ENCODE assay signal across 20 mouse cellular contexts in the genomic region with DNA sequence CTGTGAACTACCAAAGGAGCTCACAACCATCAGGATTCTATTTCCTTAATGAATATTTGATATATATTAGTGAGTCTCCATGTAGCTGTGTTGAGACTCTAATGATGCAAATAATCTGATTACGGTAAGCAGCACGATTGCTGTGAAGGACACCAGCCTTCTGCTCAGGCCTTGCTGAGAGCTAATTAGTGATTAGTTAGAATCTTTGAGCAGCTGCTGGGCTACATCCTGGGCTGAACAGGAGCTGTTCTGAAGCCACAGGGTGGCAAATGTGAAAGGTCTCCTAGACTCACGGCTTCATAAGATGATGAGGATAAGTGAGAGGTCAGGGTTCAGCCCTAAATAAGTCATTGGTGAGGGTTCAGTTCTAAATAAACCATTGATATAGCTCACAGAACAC. TPM values are rescaled to one million over a fixed set of nuclear protein-coding genes. Genes with fewer than 3 reads are reported as not detected.
DNase-seq lines count a peak whose midpoint lies in the region; ATAC-seq and TF ChIP-seq lines count a peak whose summit lies in the region.
"Had no signal": no experiment of that assay in that cellular context is flagged by ENCODE, and none has a peak within 500 bp of the region (broad histone marks: within the 10 kb centered on the region; RNA-seq: fewer than 3 reads in every experiment).

No protein-coding gene starts in this region.

- H3K27me3 ChIP-seq in forebrain, embryonic 15.5 days = no peaks in the 10 kb centered on the region
- H3K27me3 ChIP-seq in forebrain, embryonic 16.5 days (replicated peaks; ENCODE audit: control insufficient read depth, insufficient read depth, low read length) = no peaks in the 10 kb centered on the region
- H3K27me3 ChIP-seq in hindbrain, embryonic 16.5 days (replicated peaks; ENCODE audit: control insufficient read depth, insufficient read depth, low read length) = no peaks in the 10 kb centered on the region
- H3K27me3 ChIP-seq: CH12.LX; heart, embryonic 13.5 days had no signal

- H3K27ac ChIP-seq in forebrain, embryonic 15.5 days (replicated peaks) = no peak overlapping the region
- H3K27ac ChIP-seq in forebrain, embryonic 16.5 days (ENCODE audit: low read length) = no peak overlapping the region
- H3K27ac ChIP-seq in layer of hippocampus, adult 2 months = 0 out of 2 replicates have a peak overlapping the region, but pooled peaks have one; percentile 36
- H3K27ac ChIP-seq in hindbrain, embryonic 16.5 days (ENCODE audit: low read depth, low read length) = no peak overlapping the region
- H3K27ac ChIP-seq: heart, embryonic 13.5 days had no signal

- TF ChIP-seq CTCF in layer of hippocampus, adult 2 months (conservative IDR thresholded peaks at IDR 0.05) = no peak

- no peak for DNase-seq in layer of hippocampus, adult 2 months (ENCODE audit: low spot score in 2 of 2)
- DNase-seq in layer of hippocampus, adult 9-11 months = no peak
- peak; percentile 76 for DNase-seq in retina, postnatal 1 day
- no peak for DNase-seq in adrenal gland, adult 18-20 months (ENCODE audit: low spot score in 2 of 2)
- no peak for DNase-seq in neural tube, embryonic 10.5 days (ENCODE audit: extremely low spot score, low spot score)
- DNase-seq: adrenal gland, adult 8-10 months; adrenal gland, postnatal 36 days; cerebellum, adult 11-12 months; cerebellum, adult 9-10 months; cerebellum, postnatal 36 days; gastrocnemius, postnatal 36 days; heart, postnatal 4 days; kidney, adult 8-10 months had no signal

- ATAC-seq in forebrain, embryonic 15.5 days (replicated peaks) = peak; percentile 47; the same call in 1 of the 2 replicates
- ATAC-seq in forebrain, embryonic 16.5 days = no peak
- peak; percentile 53; the same call in 1 of the 2 replicates for ATAC-seq in hindbrain, embryonic 16.5 days
- ATAC-seq: inflammation-experienced regulatory T-cells, adult 6 months; intestine, postnatal 0 days had no signal

- H3K4me1 ChIP-seq in forebrain, embryonic 15.5 days = no peaks in the 10 kb centered on the region
- H3K4me1 ChIP-seq in forebrain, embryonic 16.5 days (replicated peaks; ENCODE audit: control insufficient read depth, insufficient read depth, low read length) = no peaks in the 10 kb centered on the region
- H3K4me1 ChIP-seq in hindbrain, embryonic 16.5 days (ENCODE audit: control insufficient read depth, insufficient read depth, low read depth, low read length) = no peaks in the 10 kb centered on the region

- H3K4me2 ChIP-seq in forebrain, embryonic 15.5 days (replicated peaks) = no peak overlapping the region
- no peak overlapping the region for H3K4me2 ChIP-seq in forebrain, embryonic 16.5 days (ENCODE audit: low read length)
- H3K4me2 ChIP-seq in hindbrain, embryonic 16.5 days (ENCODE audit: low read length) = no peak overlapping the region
- H3K4me2 ChIP-seq: heart, embryonic 13.5 days had no signal

- H3K4me3 ChIP-seq in forebrain, embryonic 15.5 days = no peak overlapping the region
- no peak overlapping the region for H3K4me3 ChIP-seq in forebrain, embryonic 16.5 days (replicated peaks; ENCODE audit: low read length)
- no peak overlapping the region for H3K4me3 ChIP-seq in layer of hippocampus, adult 2 months
- H3K4me3 ChIP-seq in hindbrain, embryonic 16.5 days (ENCODE audit: low read length) = no peak overlapping the region
- H3K4me3 ChIP-seq: heart, embryonic 13.5 days had no signal

- H3K9me3 ChIP-seq in forebrain, embryonic 15.5 days = no peaks in the 10 kb centered on the region
- no peaks in the 10 kb centered on the region for H3K9me3 ChIP-seq in forebrain, embryonic 16.5 days (ENCODE audit: control insufficient read depth, low read length)
- no peaks in the 10 kb centered on the region for H3K9me3 ChIP-seq in hindbrain, embryonic 16.5 days (ENCODE audit: control insufficient read depth, low read length)
- H3K9me3 ChIP-seq: heart, embryonic 13.5 days had no signal

- no peaks in the 10 kb centered on the region for H3K36me3 ChIP-seq in forebrain, embryonic 15.5 days
- no peaks in the 10 kb centered on the region for H3K36me3 ChIP-seq in forebrain, embryonic 16.5 days (ENCODE audit: control insufficient read depth, insufficient read depth)
- H3K36me3 ChIP-seq in hindbrain, embryonic 16.5 days (ENCODE audit: control insufficient read depth, insufficient read depth, low read length) = no peaks in the 10 kb centered on the region
- H3K36me3 ChIP-seq: heart, embryonic 13.5 days had no signal

- WGBS in forebrain, embryonic 15.5 days = 30% methylated on average over 3 of the region's 3 CpGs
- 36% methylated on average over 3 of the region's 3 CpGs for WGBS in forebrain, embryonic 16.5 days
- 57% methylated on average over 3 of the region's 3 CpGs for WGBS in hindbrain, embryonic 16.5 days

- H3K9ac ChIP-seq in forebrain, embryonic 15.5 days (replicated peaks) = no peak overlapping the region
- no peak overlapping the region for H3K9ac ChIP-seq in forebrain, embryonic 16.5 days (replicated peaks; ENCODE audit: low read depth, low read length)
- H3K9ac ChIP-seq in hindbrain, embryonic 16.5 days (ENCODE audit: low read depth, low read length) = no peak overlapping the region
- H3K9ac ChIP-seq: heart, embryonic 13.5 days had no signal

RNA-seq across cellular contexts. Expression of a gene that starts 29.7 kb away (rescaled TPM):
- polyA plus RNA-seq in forebrain, embryonic 15.5 days (2015; fragmentation: Nextera tagmentation; extraction: Ambion mirVana) = not detected in 2 replicates
- polyA plus RNA-seq in forebrain, embryonic 16.5 days (2015; fragmentation: Nextera tagmentation; extraction: Ambion mirVana) = not detected in 2 replicates
- total RNA-seq in layer of hippocampus, adult 2 months (2021) = under 1 TPM; 0.32 to 0.41 TPM
- 0.14 and 0.79 TPM in 2 replicates for polyA plus RNA-seq in hindbrain, embryonic 16.5 days (2015; fragmentation: Nextera tagmentation; extraction: Ambion mirVana)
- total RNA-seq in adrenal gland, adult 18-20 months (2021) = 1 to 10 TPM in 1 of 2 experiments, not detected in 1; 2.0 TPM
- total RNA-seq: adrenal gland, adult 8-10 months; adrenal gland, postnatal 36 days; CH12.LX had no signal
- polyA plus RNA-seq: inflammation-experienced regulatory T-cells, adult 6 months had no signal
